Mouse (Mus musculus) heart, adult 9 months (tissue): ENCODE measurements at regions not wholly inside any gene's neighbourhood (a gene's known extent, or its start where the extent isn't known, plus 50 kb on each side); places are given as distances from the start of the nearest gene placed in this dataset.

Experiments
- DNase-seq, 2 experiments: peaks; one replicate each; pipeline ENCODE4 v3.0.0; 2022; ENCODE audit warnings: low spot score in 2 of 2

DNA sequence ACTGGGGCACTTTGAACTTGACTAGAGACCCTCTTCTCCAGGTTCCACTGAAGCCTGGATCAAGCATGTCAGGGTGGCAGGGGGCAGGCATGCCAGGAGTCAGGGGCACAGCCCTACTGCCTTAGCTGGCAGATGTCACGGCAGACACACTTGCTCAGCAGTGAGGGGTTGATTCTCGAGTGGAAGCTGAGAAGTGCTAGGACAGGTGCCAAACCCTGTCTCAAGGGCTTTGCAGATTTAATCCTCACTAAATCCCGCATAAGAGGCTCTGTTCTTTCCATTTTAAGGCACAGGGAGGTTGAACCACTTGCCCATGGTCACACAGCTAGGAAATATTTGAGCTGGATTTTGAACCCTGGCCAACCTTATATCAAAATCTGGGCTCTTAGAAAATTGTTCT is 223.5 kb upstream of the Mvb12b start:
- DNase-seq, result no peak

DNA sequence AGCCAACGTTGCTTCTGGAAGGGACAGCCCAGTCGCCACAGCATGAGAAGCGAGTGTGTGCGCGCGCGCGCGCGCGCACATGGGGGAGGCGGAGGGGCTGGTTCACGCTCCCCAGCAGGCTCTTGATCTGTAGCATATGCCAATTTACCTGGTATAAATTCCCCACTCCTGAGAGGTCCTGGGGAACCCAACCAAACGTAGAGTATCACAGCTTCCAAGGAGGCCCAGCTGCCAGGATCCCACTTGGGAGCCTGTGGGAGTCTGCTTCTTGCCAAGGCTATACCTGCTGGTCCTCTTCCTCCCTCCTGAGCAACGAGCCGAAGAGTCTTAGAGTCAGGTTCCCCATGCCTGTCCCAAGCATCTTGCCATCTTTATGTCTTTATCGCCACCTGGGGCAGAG is 222.8 kb upstream of the Mvb12b start:
- no peak for DNase-seq

DNA sequence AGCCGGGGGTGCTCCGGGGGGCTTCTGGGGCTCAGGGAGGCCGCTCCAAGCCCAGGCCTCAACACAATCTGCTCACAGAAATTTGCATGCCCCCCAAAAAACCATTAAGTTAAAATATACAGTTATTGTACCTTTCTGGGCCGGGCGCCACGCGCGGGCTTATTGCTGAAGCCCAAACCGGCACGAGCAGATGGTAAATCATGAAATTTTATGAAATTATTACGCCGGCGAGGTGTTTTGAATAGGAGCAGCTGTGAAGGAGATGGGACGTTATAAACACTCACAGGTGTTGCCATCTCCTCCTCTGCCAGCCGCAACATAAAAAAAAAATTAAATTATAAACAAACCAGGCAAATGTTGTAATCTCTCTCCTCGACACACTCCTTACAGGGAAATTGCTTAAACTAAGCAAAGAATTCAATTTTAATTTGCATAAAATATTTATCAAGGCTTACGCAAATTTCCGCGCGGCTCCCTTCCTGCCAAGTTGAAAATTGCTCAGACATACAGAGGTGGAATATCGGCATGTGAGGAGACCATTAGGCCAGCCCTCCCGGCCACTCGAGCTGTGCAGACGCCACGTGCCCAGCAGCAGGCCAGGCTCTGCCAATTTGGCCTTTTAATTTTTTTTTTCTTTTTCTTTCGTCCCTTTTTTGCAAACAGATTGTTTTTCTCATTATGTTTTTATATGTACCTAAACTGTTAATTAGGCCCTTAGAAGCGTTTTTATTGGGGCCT is 220.0 kb upstream of the Mvb12b start:
- DNase-seq, result no peak

- DNase-seq, result no peak
Observed at GRCm38 (mm10) chr2:34106837-34107565, 219.3 kb upstream of the Mvb12b start.

DNA sequence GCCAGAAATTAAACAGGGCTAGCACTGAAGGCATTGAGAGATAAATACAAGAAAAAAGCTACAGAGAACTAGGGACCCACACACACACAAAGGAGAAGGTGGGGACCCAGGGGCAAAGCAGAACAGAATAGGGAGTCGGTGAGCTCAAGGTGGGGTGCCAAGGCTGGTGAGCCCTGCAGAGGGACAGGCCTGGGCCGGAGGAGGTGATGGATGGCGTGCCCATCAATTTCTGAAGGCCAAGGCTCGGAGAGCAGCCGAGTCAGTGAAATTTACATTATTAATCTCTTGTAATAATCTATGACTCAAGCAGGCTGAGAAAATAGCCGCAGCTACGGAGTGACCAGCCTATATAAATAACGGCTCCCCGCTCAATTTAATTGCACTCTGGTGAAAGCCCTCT is 218.5 kb upstream of the Mvb12b start:
- DNase-seq, result no peak

DNA sequence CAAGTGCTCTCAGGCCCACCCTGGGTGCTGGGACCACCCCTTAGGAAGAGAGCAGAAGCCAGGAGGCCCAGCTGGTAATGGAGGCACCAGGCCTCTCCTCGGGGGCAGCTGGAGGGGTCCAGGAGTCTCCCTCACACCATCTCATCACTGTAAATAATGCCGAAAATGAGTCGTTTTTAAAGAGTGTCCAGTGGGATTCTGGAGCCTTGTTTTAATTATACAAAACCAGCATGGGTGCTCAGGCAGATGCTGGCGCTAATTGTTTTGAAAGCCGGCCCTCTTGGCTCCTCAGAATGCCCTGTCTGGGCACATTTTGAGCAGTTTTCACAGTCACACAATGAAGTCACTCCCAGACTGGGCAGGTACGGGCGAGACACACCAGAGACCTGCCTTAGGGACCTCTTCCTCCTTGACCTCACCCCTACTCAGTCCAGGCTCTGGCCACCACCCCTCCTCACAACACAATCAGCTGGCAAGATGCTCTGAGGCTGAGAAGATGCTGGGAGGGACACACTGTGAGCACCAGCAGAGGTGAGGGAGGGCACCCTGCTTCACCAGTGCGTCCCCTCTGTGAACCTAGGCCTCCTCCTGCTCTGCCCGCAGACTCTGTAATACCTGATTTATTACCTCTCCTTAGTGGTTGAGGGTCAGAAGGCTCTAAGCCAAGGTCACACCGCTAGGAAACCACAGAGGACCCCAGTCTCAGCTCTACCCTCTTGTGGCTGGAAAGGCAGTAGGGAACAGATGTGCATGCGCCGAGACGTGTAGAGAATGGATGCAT is 217.7 kb upstream of the Mvb12b start:
- DNase-seq, result no peak

GRCm38 (mm10) chr2:34098004-34098547 is 210.3 kb upstream of the Mvb12b start:
- DNase-seq, result no peak

DNA sequence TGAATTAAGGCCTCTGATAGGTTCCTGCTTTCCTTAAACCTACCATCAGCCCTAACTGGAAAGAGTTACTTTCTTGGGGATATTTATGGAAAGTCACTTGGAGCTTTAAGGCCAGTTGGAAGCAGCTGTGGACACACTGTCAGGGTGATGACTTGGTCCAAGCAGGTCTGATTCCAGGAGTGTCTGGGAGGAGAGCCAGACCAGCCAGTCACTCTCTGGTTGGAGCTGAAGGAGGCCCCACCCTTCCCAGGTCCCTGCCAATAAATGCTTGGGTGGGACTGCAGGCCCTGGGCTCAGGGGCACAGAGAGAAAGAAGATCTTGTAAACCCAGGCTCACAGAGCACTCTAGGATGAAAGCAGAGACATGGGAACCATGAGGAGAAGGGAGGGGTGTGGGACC is 208.8 kb upstream of the Mvb12b start:
- DNase-seq, result peak; percentile 44 to 54

DNA sequence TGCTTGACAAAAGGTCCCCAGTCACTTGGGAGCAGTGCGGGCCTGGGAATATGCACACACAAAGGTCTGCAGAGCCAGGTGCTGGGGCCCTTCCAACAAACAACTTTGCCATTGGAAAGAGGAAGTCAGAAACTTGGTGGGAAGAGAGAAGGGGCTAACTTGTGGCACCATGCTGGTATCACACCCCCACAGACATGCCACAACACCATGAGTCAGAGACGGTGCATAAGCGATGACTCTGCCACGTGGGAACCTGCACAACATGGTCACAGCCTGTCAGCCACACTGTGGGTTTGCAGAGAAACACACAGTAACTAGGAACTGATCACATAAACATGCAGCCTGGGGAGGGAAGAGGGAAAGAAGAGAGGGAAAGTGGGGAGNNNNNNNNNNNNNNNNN is 201.1 kb upstream of the Mvb12b start:
- DNase-seq, result no peak

- no peak for DNase-seq
Observed at GRCm38 (mm10) chr2:34086130-34086529, 198.4 kb upstream of the Mvb12b start.

GRCm38 (mm10) chr2:34084513-34084912 is 196.8 kb upstream of the Mvb12b start:
- DNase-seq, result no peak

DNA sequence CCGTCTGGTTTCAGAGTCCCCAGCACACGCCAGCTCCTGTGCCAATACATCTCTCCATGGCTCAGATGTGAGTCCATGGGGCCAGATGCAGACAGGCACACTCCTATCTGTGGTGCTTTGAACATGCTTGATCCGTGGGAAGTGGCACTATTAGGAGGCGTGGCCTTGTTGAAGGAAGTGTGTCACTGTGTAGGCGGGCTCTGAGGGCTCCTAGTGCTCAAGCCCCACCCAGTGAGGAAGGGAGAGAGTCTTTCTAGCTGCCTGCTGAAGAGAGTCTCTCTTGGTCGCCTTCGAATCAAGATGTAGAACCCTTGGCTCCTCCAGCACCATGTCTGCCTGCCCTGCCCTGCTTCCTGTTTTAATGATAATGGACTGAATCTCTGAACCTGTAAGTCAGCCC is 194.7 kb upstream of the Mvb12b start:
- DNase-seq, result no peak

DNA sequence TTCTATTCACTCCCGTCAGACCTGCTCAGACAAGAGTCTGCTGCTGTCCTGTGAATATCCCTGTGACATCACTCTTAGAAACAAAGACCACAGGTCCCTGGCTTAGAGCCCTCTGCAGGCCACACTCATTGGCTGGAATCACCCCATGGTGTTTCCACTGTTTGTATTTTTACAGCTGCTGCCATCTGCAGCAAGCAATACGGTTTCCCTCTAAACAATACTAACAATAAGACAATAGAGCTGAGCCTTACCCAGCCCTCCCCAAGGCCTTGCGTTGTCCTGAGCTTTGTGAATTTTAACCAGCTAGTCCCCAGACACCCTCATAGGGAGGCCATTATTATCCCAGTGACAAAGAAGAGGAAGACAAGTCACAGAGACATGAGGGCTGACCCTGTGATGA is 192.4 kb upstream of the Mvb12b start:
- DNase-seq, result no peak

DNA sequence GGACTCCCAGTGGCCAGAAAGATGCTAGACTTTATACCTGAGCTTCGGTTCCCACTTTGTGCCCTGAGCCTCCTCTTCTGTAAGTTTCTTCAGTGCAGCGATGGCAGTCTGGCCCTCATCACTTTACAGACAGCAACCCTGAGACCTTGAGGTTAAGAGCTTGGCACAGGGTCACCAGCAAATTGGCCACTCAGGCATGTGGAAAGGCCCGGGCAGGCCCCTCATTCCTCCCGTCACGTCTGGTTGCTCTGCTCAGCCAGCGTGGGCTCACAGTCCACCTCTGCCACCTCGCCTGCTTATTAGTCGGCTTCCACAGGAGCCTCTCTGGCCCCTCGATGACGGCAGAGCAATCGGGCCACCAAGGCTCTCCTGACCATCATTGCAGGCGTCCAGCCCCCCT is 191.5 kb upstream of the Mvb12b start:
- DNase-seq, result no peak

DNA sequence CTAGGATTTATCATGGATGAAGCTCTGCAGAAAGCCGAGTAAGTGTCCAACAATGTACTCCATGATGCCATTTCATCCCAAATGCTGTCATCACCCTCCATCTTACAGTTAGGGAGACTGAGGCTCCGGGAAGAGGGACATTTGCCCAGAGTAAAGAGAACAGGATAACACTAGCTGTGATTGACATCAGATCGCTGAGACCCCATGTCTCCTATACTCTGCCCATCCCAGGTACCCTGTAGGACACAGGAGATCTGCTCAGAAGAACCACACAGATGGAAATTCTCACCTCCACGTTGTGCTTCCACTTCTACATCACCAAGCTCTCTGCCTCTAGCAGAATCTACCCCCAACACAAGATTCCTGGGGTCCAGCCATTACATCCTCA is 191.1 kb upstream of the Mvb12b start:
- no peak for DNase-seq

- no peak for DNase-seq
Observed at GRCm38 (mm10) chr2:34078248-34078874, 190.6 kb upstream of the Mvb12b start.

GRCm38 (mm10) chr2:34076346-34076745 is 188.6 kb upstream of the Mvb12b start:
- no peak for DNase-seq

DNA sequence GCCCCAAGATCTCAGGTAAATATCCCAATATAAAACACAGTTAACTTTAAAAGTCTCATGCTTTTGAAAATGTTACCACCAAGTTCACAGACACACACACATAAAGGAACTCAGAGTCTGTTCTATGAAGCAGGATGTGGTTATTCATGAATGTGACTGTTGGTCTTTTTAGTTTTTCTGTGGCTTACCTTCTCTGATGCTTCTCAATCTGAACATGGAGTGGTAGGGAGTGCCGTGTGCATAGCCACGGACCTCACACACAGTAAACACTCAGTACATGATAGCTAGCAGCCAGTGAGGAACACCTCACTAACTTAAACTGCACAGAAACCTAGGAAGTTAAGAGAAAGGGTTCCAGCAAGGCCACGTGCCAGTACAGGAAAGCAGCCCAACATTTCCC is 186.3 kb upstream of the Mvb12b start:
- DNase-seq, result no peak

DNA sequence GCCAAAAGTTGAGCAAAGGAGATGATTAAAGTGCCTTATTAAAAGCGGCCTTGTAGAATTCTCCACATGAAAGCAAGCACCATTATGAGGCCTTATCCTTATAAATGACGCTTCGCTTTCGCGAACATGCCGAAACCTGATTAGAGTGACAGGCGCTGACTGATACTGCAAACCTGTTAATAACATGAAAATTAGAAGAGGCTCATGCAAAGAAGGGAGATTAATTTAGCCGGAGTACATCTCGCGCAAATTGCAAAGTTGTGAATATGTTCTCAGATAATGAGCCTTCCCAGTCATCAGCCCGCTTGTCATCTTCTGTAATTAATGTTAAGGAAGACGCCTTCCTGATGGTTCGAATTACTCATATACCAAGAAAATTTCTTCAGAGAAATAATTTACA is 177.8 kb upstream of the Mvb12b start:
- DNase-seq, result no peak

DNA sequence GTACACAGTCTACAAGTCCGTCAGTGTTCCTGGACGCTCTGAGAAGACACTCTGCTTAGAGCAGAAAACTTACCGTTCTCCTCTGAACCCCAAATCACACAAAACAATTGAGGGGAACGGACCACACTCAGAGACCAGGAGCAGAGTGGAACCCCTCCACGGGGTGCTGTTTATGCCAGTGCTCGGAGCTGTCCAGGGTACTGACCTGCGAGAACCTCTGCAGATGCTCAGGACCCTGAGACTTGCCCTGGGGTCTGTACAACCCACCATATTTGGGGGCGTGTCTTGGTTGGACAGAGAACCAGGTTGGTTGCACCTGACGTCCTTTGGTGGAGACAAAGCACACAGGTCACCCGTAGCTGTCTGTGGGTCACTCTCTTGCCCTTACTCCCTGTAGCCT is 177.3 kb upstream of the Mvb12b start:
- no peak for DNase-seq

- no peak for DNase-seq
Observed at GRCm38 (mm10) chr2:34056552-34056951, 168.8 kb upstream of the Mvb12b start.

DNA sequence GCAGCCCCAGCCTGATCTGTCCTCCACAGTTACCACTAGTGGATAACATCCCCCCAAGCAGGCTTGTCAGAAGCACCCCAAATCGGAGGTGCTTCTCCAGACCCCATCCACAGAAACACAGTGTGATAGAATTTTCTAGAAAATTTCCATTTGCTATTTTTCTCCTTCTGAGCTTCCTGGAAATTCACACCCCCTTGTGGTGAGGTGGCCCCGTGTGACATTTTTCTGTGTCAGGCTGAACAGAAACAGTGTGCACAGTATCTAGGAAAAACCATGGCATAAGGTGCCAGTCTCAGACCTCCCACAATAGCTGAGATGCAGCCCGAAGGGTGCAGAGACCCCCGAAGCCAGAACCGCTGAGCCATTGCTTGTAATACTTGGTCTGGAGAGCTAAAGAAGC is 155.3 kb upstream of the Mvb12b start:
- no peak for DNase-seq
